Mouse (Mus musculus) kidney, adult 18-20 months (tissue): Measurements from ENCODE around the gene Wfdc6a.

ENCODE experiments used
- DNase-seq: peaks from one replicate; pipeline ENCODE4 v3.0.0; 2021

Gene Wfdc6a

DNA sequence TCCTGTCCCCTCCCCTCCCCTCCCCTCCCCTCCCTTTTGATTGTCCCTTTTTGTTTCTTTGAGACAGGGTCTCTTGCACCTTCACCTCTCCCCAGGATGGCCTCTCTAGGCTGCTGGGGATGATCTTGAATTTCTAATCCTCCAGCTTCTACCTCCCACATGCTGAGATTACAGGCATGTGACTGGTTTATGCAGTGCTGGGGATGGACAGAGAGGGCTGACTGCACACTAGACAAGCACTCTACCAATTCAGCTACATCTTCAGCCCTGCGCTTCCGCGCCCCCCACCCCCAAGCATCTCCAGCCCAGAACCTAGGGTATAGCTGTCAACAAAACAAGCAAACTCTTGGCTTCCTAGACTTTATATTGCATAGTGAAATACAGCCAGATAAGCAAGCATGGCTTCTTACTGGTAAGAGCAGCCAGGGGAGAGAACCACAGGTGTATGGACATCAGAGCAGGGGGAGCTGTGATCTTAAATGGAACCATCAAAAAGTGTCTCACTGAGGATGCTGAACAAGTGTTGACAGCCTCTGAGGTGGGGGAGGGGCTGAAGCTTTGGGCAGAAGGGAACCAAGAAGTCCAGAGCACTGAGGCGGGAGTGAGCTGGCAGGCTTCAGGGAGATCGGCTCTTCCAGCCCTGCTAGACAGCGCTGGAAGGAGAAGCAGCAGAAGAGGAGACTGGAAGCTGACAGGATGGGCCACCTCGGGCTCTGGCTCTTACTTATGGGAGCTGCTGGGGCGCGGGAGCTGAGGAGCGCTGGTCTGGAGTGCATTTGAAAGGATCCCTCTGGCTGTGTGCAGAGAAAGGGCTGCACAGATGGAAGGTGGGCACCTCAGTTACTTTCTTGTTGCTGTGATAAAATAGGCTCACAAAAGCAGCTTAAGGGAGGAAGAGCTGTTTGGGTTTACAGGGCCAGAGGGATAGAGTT lies 35.0 kb downstream of the Wfdc6a start:
- no peak for DNase-seq

DNA sequence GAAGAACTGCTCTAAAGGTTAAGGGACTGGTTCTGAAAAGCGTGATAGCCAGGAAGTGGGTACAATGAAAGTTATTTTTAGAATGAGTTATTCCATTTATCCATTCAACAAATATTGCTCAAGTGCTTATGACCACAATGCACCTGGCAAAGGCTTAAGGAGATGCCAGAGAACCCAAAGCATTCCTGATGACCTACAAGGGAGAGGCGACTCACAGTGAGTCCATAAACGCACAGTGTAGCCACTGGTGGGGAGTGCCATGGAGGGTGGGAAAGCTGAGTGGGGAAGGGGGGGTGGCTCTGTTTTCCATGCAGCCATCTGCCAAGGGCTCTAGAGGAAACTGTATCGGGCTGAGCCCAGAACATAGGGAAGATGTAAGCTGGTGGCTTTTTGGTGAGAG lies 35.9 kb downstream of the Wfdc6a start:
- no peak for DNase-seq

DNA sequence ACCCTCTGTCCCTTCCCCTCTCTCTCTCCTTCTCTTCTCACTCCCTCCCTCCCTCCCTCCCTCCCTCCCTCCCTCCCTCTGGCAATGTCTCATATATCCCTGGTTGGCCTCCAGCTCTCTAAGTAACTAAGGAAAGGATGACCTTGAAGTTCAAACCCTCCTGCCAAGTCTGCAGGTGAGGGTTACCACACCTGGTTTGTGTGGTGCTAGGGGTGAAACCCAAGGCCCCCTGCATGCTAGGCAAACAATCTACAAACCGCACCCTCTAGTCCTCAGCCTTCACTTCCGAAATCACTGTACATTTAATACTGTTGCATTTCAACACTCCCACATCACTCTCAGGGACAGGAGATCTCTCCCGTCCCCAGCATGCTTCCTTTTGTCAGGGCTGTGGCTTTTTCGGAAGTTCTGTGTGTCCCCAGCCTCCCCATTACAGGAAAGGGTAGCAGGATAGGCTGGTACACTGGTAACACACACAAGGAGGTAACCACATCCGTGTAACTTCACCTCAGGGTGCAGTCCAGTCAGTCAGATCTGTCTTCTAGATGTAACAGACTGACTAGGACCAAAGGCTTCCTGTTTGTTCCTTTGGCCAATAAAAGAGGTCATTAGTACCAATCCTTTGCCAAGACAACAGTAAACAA lies 40.7 kb downstream of the Wfdc6a start:
- peak; percentile 28 for DNase-seq

DNA sequence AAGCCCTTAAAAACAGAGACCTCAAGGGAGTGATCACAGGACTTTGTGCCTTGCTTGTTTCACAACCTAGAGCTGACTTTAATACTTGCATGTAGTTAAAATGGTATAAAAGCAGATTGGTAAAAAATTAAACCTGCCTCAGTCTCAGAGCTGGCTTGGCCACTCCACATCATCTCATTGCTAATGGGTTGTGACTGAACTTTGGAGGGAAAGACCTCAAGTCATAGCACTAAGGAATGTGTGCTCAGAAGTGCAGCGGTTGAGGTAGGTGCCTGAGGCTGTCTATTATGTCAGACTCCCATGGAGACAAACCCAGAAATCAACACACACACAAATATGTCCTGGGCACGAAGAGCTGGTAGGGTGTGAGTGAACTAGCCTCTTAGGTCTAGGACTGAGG lies 41.5 kb downstream of the Wfdc6a start:
- peak; percentile 54 for DNase-seq

DNA sequence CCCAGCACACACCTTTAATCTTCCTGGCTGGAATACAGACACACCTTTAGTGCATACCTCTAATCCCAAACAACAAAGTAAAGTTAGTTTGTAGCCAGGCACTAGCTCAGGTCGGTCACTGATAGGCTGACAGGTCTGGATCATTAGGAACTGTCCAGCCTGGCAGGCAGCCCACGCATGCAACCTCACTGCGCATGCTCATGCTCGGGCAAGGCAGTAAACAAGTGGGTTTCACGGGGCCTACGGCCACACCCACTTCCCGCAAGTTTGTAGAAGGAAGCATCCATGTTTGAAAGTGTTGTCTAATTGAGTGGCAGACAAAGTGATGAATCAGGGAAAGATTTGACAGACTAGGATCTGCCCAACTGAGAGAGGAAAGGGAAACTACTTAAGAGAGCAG lies 42.6 kb downstream of the Wfdc6a start:
- DNase-seq: peak; percentile 35

DNA sequence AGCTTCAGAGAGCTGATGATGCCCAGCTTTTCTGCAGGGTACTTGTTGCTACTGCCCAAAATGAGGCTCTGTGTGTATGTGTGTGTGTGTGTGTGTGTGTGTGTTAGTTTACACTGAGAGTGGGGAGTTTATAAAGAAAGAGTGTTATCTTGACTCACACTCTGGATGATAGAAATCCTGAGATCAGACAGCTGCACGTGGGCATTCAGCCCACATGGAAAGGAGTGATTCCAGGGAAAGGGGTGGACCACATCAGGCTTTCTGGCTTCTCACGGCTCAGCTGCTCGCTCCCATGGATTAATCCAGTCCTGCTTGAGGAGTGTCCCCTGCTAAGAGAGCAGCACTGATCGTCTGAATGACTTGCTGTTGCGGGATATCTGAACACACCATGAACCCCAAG lies 43.1 kb downstream of the Wfdc6a start:
- DNase-seq: no peak

DNA sequence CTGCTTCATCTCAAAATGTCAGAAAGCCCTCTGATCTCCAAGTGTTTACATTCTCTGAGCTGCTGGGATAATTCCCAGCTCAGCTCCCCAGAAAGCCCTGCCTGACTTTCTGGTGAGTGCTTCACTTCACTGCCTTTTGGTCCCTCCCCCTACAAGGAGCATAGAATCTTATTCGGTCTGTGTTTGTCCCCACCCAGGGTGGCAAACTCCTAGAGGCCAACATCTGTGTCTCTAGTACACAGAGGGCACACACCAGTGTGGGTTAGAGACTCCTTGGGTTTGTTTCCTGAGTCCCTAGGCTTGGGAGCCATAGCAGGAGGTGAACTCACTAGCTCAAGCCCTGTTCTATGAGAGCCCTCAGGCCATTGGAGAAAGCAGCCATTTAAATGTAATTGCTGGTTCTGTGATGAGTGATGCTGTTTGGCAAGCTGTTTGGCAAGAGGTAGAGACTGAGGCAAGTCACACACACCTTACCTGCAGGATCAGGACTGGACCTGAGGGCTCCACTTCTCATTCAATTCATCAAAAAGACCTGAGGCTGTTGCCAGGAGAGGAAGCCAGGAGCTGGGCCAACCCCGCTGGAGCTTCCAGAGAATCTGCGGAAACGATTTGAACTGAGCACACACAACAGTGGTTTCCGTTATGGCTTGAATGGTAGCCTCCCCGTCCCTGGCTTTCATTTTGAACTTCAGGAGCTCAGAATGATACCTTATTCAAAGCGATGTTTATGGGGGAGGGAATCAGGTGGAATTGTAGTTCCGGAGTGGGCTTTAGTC lies 44.4 kb downstream of the Wfdc6a start:
- DNase-seq: peak; percentile 14

DNA sequence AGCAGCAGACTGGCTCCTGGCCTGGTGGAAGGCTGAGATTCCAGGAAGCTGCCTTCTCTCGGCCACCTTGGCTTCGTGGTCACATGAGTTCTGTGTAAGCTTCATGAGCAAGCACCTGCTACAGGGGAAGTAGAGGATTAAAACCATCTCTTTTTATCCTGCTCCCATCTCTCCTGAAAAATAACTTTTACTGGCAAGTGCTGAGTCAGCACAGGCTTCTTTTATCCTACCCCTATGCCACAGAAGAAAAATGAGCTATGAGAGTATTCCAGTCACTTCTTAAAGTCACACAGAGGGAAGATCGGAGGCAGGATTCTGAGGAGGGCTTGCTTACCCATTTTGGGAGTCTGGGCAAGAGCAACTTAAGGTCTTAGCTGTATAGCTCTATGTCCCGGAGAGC lies 48.2 kb downstream of the Wfdc6a start:
- DNase-seq: no peak

DNA sequence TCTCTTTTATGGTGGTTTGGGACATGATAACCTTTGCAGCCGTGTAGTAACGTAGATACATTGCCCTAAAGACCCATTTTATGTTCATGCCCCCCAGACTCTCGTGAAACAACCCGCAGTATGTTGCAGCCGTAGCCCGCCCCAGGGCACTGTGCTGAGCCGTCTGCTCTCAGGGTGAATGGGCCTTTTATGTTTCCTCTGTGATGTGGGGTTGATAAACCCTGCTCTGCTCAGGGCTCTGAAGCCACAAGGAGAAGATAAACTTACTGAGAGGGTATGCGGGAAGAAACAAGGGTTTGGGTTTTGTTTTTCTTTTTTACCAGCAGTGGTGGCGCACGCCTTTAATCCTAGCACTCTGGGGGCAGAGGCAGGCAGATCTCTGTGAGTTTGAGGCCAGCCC lies 50.9 kb downstream of the Wfdc6a start:
- DNase-seq: no peak

DNA sequence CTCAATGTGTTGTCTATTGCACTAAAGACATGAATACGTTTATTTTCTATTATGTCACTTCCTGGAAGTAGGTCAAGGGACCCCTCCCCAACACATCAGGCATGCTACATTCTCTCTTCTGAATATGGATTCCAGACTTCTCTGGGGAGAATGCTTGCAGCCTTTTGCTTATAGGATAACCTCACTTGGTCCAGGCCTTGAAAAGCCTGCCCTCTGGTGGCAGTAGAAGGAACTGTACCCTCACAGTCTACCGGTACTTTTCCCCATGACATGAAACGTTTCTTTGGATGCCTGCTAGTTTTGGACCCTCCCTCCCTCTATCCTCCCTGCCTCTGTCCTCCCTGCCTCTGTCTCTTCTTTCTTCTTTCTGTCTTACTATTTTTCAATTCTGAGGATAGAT lies 54.1 kb downstream of the Wfdc6a start:
- peak; percentile 81 for DNase-seq
